Mouse (Mus musculus): ENCODE measurements around the gene Zcchc8. TPM values are rescaled to one million over a fixed set of nuclear protein-coding genes. Genes with fewer than 3 reads are reported as not detected.

Zcchc8 gene
- polyA plus RNA-seq, 1 experiment from 2014 or later, result 97.5 TPM

DNA sequence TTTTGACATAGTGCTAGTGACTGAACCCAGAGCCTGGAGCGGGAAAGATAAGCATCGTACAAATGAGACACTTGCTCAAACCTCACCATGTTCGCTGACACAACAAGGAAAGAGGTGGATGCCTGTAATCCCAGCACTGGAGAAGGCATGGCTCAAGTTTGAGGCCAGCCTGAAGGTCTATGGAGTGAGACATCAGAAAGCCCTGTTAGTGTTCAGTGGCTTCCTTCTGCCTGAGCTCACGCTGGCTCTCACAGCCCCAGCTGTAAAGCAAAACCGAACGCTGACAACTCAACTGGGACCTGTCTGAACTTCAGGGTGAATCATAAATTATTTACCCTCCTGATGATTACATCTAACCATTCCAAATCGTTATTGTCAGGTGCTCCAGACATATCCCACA lies 54.9 kb downstream of the Zcchc8 start:
- ATAC-seq (ENCODE audit: insufficient number of reproducible peaks, insufficient read depth, low FRiP score, low read depth), result no peak
- H3K27ac ChIP-seq (ENCODE audit: low read length), result no peak overlapping the region
- no peak overlapping the region for H3K9ac ChIP-seq (replicated peaks; ENCODE audit: low read depth, low read length)
- H3K27me3 ChIP-seq (ENCODE audit: control insufficient read depth, insufficient read depth, low read length), result no peaks in the 10 kb centered on the region
- WGBS, result 82% methylated on average over 7 of the region's 7 CpGs
- no peak overlapping the region for H3K4me2 ChIP-seq (replicated peaks; ENCODE audit: low read depth, low read length)
- H3K9me3 ChIP-seq (ENCODE audit: control insufficient read depth, low read depth, low read length), result no peaks in the 10 kb centered on the region
- no peak overlapping the region for H3K4me3 ChIP-seq (ENCODE audit: low read depth, low read length)
- H3K36me3 ChIP-seq (ENCODE audit: control insufficient read depth, insufficient read depth, low read length), result no peaks in the 10 kb centered on the region
- peaks cover 16% of the 10 kb centered on the region; the same call in 1 of the 2 replicates for H3K4me1 ChIP-seq (ENCODE audit: control insufficient read depth, insufficient read depth, low read length)

DNA sequence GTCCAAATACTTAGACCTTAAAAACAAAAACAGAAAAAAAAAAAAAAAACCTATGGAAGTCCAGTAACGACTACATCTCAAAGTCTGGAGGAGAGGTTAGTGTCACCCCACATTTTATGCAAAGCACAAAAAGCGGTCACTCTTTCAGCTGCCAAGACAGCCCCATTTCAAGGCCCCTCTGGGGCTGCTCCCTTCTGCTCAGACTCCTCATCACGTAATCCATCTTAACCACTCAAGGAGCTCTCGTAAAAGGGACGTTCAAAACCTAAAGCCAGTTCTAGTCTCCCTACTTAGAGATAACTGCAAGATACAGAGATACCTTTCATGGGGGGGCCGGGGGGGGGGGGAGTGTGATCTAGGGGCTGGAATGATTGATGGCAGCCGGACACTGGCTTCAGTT lies 56.6 kb downstream of the Zcchc8 start:
- Histone ChIP-seq H3K36me3 (ENCODE audit: control insufficient read depth, insufficient read depth, low read length) (no peaks in the 10 kb centered on the region), H3K27ac (ENCODE audit: low read length) (no peak overlapping the region), H3K27me3 (ENCODE audit: control insufficient read depth, insufficient read depth, low read length) (no peaks in the 10 kb centered on the region), H3K9me3 (ENCODE audit: control insufficient read depth, low read depth, low read length) (no peaks in the 10 kb centered on the region), H3K4me1 (ENCODE audit: control insufficient read depth, insufficient read depth, low read length) (peaks cover 11% of the 10 kb centered on the region; the same call in 1 of the 2 replicates), H3K4me2 (replicated peaks; ENCODE audit: low read depth, low read length) (no peak overlapping the region), H3K9ac (replicated peaks; ENCODE audit: low read depth, low read length) (no peak overlapping the region), H3K4me3 (ENCODE audit: low read depth, low read length) (no peak overlapping the region)
- ATAC-seq (ENCODE audit: insufficient number of reproducible peaks, insufficient read depth, low FRiP score, low read depth), result no peak
- WGBS, result 63% methylated on average over 7 of the region's 7 CpGs

DNA sequence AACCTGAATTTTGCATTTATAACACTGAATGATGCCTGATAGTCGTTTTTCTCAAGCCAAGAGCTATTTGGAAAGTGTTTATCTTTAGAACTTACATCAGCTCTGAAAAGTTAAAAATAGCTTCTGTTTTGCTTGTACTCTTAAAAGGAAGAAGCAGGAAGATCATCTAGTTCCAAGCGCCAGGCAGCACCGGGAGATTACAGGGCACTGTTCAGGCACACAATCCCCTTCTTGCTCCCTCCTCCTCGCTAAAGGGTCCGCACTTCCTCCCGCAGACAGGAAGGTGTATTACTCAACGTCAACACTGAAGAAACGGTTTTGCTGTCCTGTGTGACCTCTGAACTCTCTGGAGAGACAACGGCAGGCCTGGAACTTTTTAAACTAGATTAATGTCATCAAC lies 58.8 kb downstream of the Zcchc8 start:
- no peaks in the 10 kb centered on the region for H3K27me3 ChIP-seq (ENCODE audit: control insufficient read depth, insufficient read depth, low read length)
- H3K4me2 ChIP-seq (replicated peaks; ENCODE audit: low read depth, low read length), result 0 out of 2 replicates have a peak overlapping the region, but pooled peaks have one; percentile 14
- H3K4me3 ChIP-seq (ENCODE audit: low read depth, low read length), result no peak overlapping the region
- peak overlapping the region; percentile 48; the same call in 1 of the 2 replicates for H3K27ac ChIP-seq (ENCODE audit: low read length)
- no peaks in the 10 kb centered on the region for H3K9me3 ChIP-seq (ENCODE audit: control insufficient read depth, low read depth, low read length)
- no peaks in the 10 kb centered on the region for H3K36me3 ChIP-seq (ENCODE audit: control insufficient read depth, insufficient read depth, low read length)
- H3K4me1 ChIP-seq (ENCODE audit: control insufficient read depth, insufficient read depth, low read length), result peaks cover 11% of the 10 kb centered on the region; the same call in 1 of the 2 replicates
- 17% methylated on average over 9 of the region's 9 CpGs for WGBS
- no peak for ATAC-seq (ENCODE audit: insufficient number of reproducible peaks, insufficient read depth, low FRiP score, low read depth)
- H3K9ac ChIP-seq (replicated peaks; ENCODE audit: low read depth, low read length), result no peak overlapping the region

DNA sequence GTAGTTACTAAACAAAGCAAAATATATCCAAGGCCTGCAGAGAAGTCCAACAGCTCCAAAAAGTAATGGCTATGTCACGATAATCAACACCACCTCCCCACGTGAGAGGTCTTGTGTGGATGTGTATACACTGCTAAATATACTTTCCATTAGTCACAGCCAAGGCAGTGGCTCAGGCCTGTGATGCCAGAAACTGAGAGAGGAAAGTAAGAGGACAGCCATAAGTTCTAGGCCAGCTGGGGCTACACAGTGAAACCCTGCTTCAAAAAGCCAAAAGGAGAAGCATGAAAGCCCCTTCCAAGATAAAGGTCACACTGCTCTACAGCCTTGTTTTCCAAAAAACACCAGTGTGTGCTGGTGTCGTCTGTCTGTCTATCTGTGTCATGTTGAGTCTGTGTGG lies 59.3 kb downstream of the Zcchc8 start:
- Histone ChIP-seq H3K4me2 (replicated peaks; ENCODE audit: low read depth, low read length) (no peak overlapping the region), H3K27me3 (ENCODE audit: control insufficient read depth, insufficient read depth, low read length) (no peaks in the 10 kb centered on the region), H3K9me3 (ENCODE audit: control insufficient read depth, low read depth, low read length) (no peaks in the 10 kb centered on the region), H3K9ac (replicated peaks; ENCODE audit: low read depth, low read length) (no peak overlapping the region), H3K4me3 (ENCODE audit: low read depth, low read length) (no peak overlapping the region), H3K36me3 (ENCODE audit: control insufficient read depth, insufficient read depth, low read length) (no peaks in the 10 kb centered on the region), H3K4me1 (ENCODE audit: control insufficient read depth, insufficient read depth, low read length) (peaks cover 11% of the 10 kb centered on the region; the same call in 1 of the 2 replicates), H3K27ac (ENCODE audit: low read length) (peak overlapping the region; percentile 45; the same call in 1 of the 2 replicates)
- WGBS, result 51% methylated on average over 3 of the region's 3 CpGs
- no peak for ATAC-seq (ENCODE audit: insufficient number of reproducible peaks, insufficient read depth, low FRiP score, low read depth)

DNA sequence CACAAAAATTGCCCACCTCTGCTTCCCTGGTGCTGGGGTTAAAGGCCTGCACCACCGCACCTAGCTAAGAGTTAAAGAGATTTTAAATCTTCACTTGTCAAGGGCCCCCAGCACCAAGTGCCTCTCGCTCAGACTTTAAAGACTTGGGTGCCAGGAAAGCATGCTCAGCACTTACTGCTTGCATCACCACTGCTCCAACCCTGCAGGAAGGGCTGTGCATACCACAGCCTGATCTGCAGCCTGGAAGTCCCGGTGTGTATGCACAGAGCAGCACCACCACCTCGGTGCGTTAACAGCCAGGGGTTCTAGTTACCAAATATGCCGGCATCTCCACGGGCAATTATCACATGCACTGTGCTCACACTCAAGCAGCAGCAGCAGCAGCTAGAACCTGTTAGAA lies 63.2 kb downstream of the Zcchc8 start:
- H3K4me2 ChIP-seq (replicated peaks; ENCODE audit: low read depth, low read length), result no peak overlapping the region
- H3K36me3 ChIP-seq (ENCODE audit: control insufficient read depth, insufficient read depth, low read length), result no peaks in the 10 kb centered on the region; the same call in none of the 2 replicates
- no peak overlapping the region for H3K4me3 ChIP-seq (ENCODE audit: low read depth, low read length)
- no peak for ATAC-seq (ENCODE audit: insufficient number of reproducible peaks, insufficient read depth, low FRiP score, low read depth)
- H3K4me1 ChIP-seq (ENCODE audit: control insufficient read depth, insufficient read depth, low read length), result peaks cover 11% of the 10 kb centered on the region; the same call in 1 of the 2 replicates
- no peaks in the 10 kb centered on the region for H3K9me3 ChIP-seq (ENCODE audit: control insufficient read depth, low read depth, low read length)
- no peak overlapping the region for H3K27ac ChIP-seq (ENCODE audit: low read length)
- WGBS, result 55% methylated on average over 7 of the region's 7 CpGs
- no peaks in the 10 kb centered on the region for H3K27me3 ChIP-seq (ENCODE audit: control insufficient read depth, insufficient read depth, low read length)
- H3K9ac ChIP-seq (replicated peaks; ENCODE audit: low read depth, low read length), result no peak overlapping the region

DNA sequence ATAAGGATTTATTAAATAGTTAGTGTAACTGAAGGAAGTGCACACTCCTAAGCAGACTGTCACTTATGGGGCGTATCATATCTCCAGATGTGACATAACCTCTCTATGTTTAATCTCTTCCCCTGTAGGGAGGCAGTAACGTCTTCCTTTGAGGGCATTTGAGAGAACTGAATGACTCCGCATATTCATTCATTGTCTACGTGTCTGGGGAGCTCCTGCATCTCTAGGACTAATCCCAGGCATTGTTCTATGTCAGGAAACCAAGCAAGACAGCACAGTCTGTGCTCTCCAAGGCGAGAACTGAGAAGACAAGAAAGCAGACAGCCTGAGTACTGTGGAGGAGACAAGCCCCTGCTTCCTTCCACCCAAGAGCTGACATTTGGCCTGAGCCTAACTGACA lies 66.0 kb downstream of the Zcchc8 start:
- Histone ChIP-seq H3K9me3 (ENCODE audit: control insufficient read depth, low read depth, low read length) (no peaks in the 10 kb centered on the region), H3K27ac (ENCODE audit: low read length) (no peak overlapping the region), H3K27me3 (ENCODE audit: control insufficient read depth, insufficient read depth, low read length) (no peaks in the 10 kb centered on the region), H3K36me3 (ENCODE audit: control insufficient read depth, insufficient read depth, low read length) (no peaks in the 10 kb centered on the region; the same call in none of the 2 replicates), H3K4me2 (replicated peaks; ENCODE audit: low read depth, low read length) (no peak overlapping the region), H3K4me1 (ENCODE audit: control insufficient read depth, insufficient read depth, low read length) (no peaks in the 10 kb centered on the region), H3K9ac (replicated peaks; ENCODE audit: low read depth, low read length) (no peak overlapping the region), H3K4me3 (ENCODE audit: low read depth, low read length) (no peak overlapping the region)
- ATAC-seq (ENCODE audit: insufficient number of reproducible peaks, insufficient read depth, low FRiP score, low read depth), result no peak
- WGBS, result 61% methylated on average over 5 of the region's 5 CpGs

DNA sequence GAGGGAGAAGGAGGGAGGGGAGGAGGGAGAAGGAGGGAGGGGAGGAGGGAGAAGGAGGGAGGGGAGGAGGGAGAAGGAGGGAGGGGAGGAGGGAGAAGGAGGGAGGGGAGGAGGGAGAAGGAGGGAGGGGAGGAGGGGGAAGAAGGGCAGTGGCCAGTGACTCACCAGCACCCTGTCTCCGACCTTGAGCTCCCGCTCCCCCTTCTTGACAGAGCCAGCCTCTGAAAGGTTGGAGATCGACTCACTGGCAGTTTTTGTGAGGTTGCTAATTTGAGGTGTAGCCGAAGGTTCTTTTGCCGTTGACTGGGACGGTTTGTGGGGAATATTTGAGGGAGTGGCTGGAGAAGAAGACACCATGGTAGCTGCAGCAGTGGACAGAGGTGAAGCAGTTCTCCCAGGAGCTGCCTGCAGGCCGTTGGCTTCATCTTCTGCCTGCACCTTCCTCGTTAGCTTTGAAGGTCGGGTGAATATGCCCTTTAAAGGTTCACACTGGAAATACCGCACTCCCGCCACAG lies 67.6 kb downstream of the Zcchc8 start:
- Histone ChIP-seq H3K4me1 (ENCODE audit: control insufficient read depth, insufficient read depth, low read length) (no peaks in the 10 kb centered on the region), H3K4me3 (ENCODE audit: low read depth, low read length) (no peak overlapping the region), H3K36me3 (ENCODE audit: control insufficient read depth, insufficient read depth, low read length) (no peaks in the 10 kb centered on the region; the same call in none of the 2 replicates), H3K4me2 (replicated peaks; ENCODE audit: low read depth, low read length) (no peak overlapping the region), H3K27ac (ENCODE audit: low read length) (no peak overlapping the region), H3K9me3 (ENCODE audit: control insufficient read depth, low read depth, low read length) (no peaks in the 10 kb centered on the region), H3K27me3 (ENCODE audit: control insufficient read depth, insufficient read depth, low read length) (no peaks in the 10 kb centered on the region), H3K9ac (replicated peaks; ENCODE audit: low read depth, low read length) (no peak overlapping the region)
- no peak for ATAC-seq (ENCODE audit: insufficient number of reproducible peaks, insufficient read depth, low FRiP score, low read depth)
- WGBS, result 90% methylated on average over 11 of the region's 11 CpGs

DNA sequence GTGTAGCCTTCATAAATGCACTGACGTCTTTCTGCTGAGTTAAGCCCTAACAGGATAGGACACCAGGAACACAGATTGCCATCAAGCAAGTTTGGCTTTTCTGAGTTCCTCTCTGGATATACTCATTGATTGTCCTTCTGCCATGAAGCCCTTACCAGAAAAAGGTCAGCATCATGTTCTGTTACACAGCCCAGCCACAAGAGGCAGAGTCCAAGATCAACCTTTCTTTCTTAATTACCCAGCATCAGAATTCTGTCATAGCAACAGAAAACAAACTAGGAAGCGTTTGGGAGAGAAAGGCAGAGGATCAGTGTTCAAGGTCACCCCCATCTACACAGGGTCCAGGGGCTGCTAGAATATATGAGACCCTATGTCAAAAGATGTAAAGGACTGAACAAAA lies 70.1 kb downstream of the Zcchc8 start:
- H3K4me1 ChIP-seq (ENCODE audit: control insufficient read depth, insufficient read depth, low read length), result no peaks in the 10 kb centered on the region
- no peaks in the 10 kb centered on the region for H3K27me3 ChIP-seq (ENCODE audit: control insufficient read depth, insufficient read depth, low read length)
- no peaks in the 10 kb centered on the region for H3K9me3 ChIP-seq (ENCODE audit: control insufficient read depth, low read depth, low read length)
- H3K9ac ChIP-seq (replicated peaks; ENCODE audit: low read depth, low read length), result no peak overlapping the region
- H3K4me2 ChIP-seq (replicated peaks; ENCODE audit: low read depth, low read length), result no peak overlapping the region
- WGBS, result 62% methylated on average over 2 of the region's 2 CpGs
- H3K27ac ChIP-seq (ENCODE audit: low read length), result no peak overlapping the region
- no peak overlapping the region for H3K4me3 ChIP-seq (ENCODE audit: low read depth, low read length)
- ATAC-seq (ENCODE audit: insufficient number of reproducible peaks, insufficient read depth, low FRiP score, low read depth), result no peak
- H3K36me3 ChIP-seq (ENCODE audit: control insufficient read depth, insufficient read depth, low read length), result peaks cover 15% of the 10 kb centered on the region
